Mouse (Mus musculus) stomach, embryonic 15.5 days (tissue): ENCODE results near the gene Smok2b. TPM values are rescaled to one million over a fixed set of nuclear protein-coding genes. Genes with fewer than 3 reads are reported as not detected.

ENCODE experiments used
- polyA plus RNA-seq: library from polyadenylated mRNA; unstranded; fragments of >200 nt; fragmentation: Nextera tagmentation; extraction: Ambion mirVana; gene quantifications from 2 replicates; pipeline ENCODE4 v1.2.1, GENCODE M21; 2015

The Smok2b gene
- polyA plus RNA-seq, 1 experiment from 2014 or later, result not detected

Other genes starting within 250 kb of the Smok2b start
- 119 and 122 TPM in 2 replicates for gene Wtap, start 236.1 kb upstream of the Smok2b start, polyA plus RNA-seq
- 139 and 140 TPM in 2 replicates for gene Sod2, start 223.4 kb upstream of the Smok2b start, polyA plus RNA-seq
- not detected in 2 replicates for gene Gpr31b, start 178.0 kb upstream of the Smok2b start, polyA plus RNA-seq
- 0.06 and 0.09 TPM in 2 replicates for gene Tcp10b, start 169.2 kb upstream of the Smok2b start, polyA plus RNA-seq
- gene Unc93a, start 98.4 kb upstream of the Smok2b start, polyA plus RNA-seq, result not detected in 2 replicates
- not detected in 2 replicates for gene Smok2a, start 9.1 kb upstream of the Smok2b start, polyA plus RNA-seq
- not detected in 2 replicates for gene Tcp10c, start 124.3 kb downstream of the Smok2b start, polyA plus RNA-seq